Mouse (Mus musculus): ENCODE data around the gene Slc27a2. TPM values are rescaled to one million over a fixed set of nuclear protein-coding genes. Genes with fewer than 3 reads are reported as not detected.
A peak's percentile ranks its signal among the peaks of the same experiment; 100 is the strongest.

Gene Slc27a2
- polyA plus RNA-seq, 1 experiment from 2014 or later: 12.1 TPM

- H3K4me1 ChIP-seq (ENCODE audit: control insufficient read depth, insufficient read depth, low read length): no peaks in the 10 kb centered on the region
- no peak for ATAC-seq (ENCODE audit: low read depth)
- H3K27me3 ChIP-seq (ENCODE audit: control insufficient read depth, insufficient read depth, low read length): peaks cover 3% of the 10 kb centered on the region; the same call in 1 of the 2 replicates
- WGBS: 96% methylated on average over 3 of the region's 3 CpGs
- no peaks in the 10 kb centered on the region for H3K36me3 ChIP-seq (ENCODE audit: control insufficient read depth, insufficient read depth, low read length)
- no peak overlapping the region for H3K9ac ChIP-seq (replicated peaks; ENCODE audit: low read depth, low read length)
- no peak overlapping the region for H3K4me2 ChIP-seq (ENCODE audit: low read depth, low read length)
- no peak overlapping the region for H3K4me3 ChIP-seq (ENCODE audit: low read depth, low read length)
- no peaks in the 10 kb centered on the region for H3K9me3 ChIP-seq (ENCODE audit: control insufficient read depth, low read length)
- H3K27ac ChIP-seq (ENCODE audit: low read depth, low read length): no peak overlapping the region
These were observed 5.8 kb upstream of the Slc27a2 start for GRCm38 (mm10) chr2:126546392-126546791.

DNA sequence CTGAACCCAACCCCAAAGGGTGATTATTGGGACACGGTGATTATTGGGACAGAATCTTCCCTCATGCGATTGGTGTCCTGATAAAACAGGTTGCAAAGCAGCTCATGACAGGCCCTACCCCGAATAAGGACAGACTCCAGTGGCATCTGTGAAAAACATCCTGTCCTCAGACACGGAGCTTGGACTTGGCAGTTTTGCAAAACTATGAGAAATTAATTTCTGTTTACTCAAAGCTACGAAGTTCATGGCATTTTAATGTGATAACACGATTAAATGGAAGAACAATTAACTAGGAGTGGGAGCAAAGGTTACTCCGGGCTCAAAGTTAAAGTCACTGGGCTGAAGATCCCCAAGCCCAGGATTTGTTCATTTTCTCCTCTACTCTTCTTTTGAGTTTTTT, 2.5 kb upstream of the Slc27a2 start:
- H3K4me3 ChIP-seq (ENCODE audit: low read depth, low read length): no peak overlapping the region
- no peaks in the 10 kb centered on the region for H3K36me3 ChIP-seq (ENCODE audit: control insufficient read depth, insufficient read depth, low read length)
- H3K9me3 ChIP-seq (ENCODE audit: control insufficient read depth, low read length): no peaks in the 10 kb centered on the region
- peaks cover 17% of the 10 kb centered on the region for H3K27me3 ChIP-seq (ENCODE audit: control insufficient read depth, insufficient read depth, low read length)
- no peak overlapping the region for H3K9ac ChIP-seq (replicated peaks; ENCODE audit: low read depth, low read length)
- peaks cover 9% of the 10 kb centered on the region; the same call in 1 of the 2 replicates for H3K4me1 ChIP-seq (ENCODE audit: control insufficient read depth, insufficient read depth, low read length)
- WGBS: 92% methylated on average over 7 of the region's 7 CpGs
- no peak overlapping the region for H3K4me2 ChIP-seq (ENCODE audit: low read depth, low read length)
- H3K27ac ChIP-seq (ENCODE audit: low read depth, low read length): no peak overlapping the region
- ATAC-seq (ENCODE audit: low read depth): no peak

- ATAC-seq (ENCODE audit: low read depth): no peak
- Histone ChIP-seq H3K9me3 (ENCODE audit: control insufficient read depth, low read length) (no peaks in the 10 kb centered on the region), H3K27me3 (ENCODE audit: control insufficient read depth, insufficient read depth, low read length) (peaks cover 18% of the 10 kb centered on the region), H3K27ac (ENCODE audit: low read depth, low read length) (no peak overlapping the region), H3K9ac (replicated peaks; ENCODE audit: low read depth, low read length) (no peak overlapping the region), H3K4me1 (ENCODE audit: control insufficient read depth, insufficient read depth, low read length) (peaks cover 9% of the 10 kb centered on the region; the same call in 1 of the 2 replicates), H3K36me3 (ENCODE audit: control insufficient read depth, insufficient read depth, low read length) (no peaks in the 10 kb centered on the region), H3K4me2 (ENCODE audit: low read depth, low read length) (no peak overlapping the region), H3K4me3 (ENCODE audit: low read depth, low read length) (no peak overlapping the region)
- 73% methylated on average over 8 of the region's 8 CpGs for WGBS
These were observed 840 bp upstream of the Slc27a2 start for GRCm38 (mm10) chr2:126551244-126551890.

GRCm38 (mm10) chr2:126551896-126552295, 311 bp upstream of the Slc27a2 start:
- H3K4me1 ChIP-seq (ENCODE audit: control insufficient read depth, insufficient read depth, low read length): peaks cover 9% of the 10 kb centered on the region; the same call in 1 of the 2 replicates
- ATAC-seq (ENCODE audit: low read depth): no peak
- H3K4me3 ChIP-seq (ENCODE audit: low read depth, low read length): peak overlapping the region; percentile 65; the same call in 1 of the 2 replicates
- H3K9me3 ChIP-seq (ENCODE audit: control insufficient read depth, low read length): no peaks in the 10 kb centered on the region
- H3K36me3 ChIP-seq (ENCODE audit: control insufficient read depth, insufficient read depth, low read length): no peaks in the 10 kb centered on the region
- peak overlapping the region; percentile 96; the same call in 1 of the 2 replicates for H3K4me2 ChIP-seq (ENCODE audit: low read depth, low read length)
- 29% methylated on average over 5 of the region's 5 CpGs for WGBS
- H3K27ac ChIP-seq (ENCODE audit: low read depth, low read length): no peak overlapping the region
- no peak overlapping the region for H3K9ac ChIP-seq (replicated peaks; ENCODE audit: low read depth, low read length)
- H3K27me3 ChIP-seq (ENCODE audit: control insufficient read depth, insufficient read depth, low read length): peaks cover 18% of the 10 kb centered on the region

DNA sequence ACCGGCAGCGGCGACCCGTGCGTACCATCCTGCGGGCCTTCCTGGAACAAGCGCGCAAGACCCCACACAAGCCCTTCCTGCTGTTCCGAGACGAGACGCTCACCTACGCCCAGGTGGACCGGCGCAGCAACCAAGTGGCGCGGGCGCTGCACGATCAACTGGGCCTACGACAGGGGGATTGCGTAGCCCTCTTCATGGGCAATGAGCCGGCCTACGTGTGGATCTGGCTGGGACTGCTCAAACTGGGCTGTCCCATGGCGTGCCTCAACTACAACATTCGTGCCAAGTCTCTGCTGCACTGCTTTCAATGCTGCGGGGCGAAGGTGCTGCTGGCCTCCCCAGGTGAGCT, 1.1 kb downstream of the Slc27a2 start:
- WGBS: 1% methylated on average over 26 of the region's 26 CpGs
- Histone ChIP-seq H3K36me3 (ENCODE audit: control insufficient read depth, insufficient read depth, low read length) (no peaks in the 10 kb centered on the region), H3K4me2 (ENCODE audit: low read depth, low read length) (peak overlapping the region; percentile 96), H3K4me1 (ENCODE audit: control insufficient read depth, insufficient read depth, low read length) (peaks cover 9% of the 10 kb centered on the region; the same call in 1 of the 2 replicates), H3K27ac (ENCODE audit: low read depth, low read length) (peak overlapping the region; percentile 34; the same call in 1 of the 2 replicates), H3K9me3 (ENCODE audit: control insufficient read depth, low read length) (no peaks in the 10 kb centered on the region), H3K27me3 (ENCODE audit: control insufficient read depth, insufficient read depth, low read length) (peaks cover 18% of the 10 kb centered on the region), H3K9ac (replicated peaks; ENCODE audit: low read depth, low read length) (peak overlapping the region; percentile 69), H3K4me3 (ENCODE audit: low read depth, low read length) (peak overlapping the region; percentile 65)
- ATAC-seq (ENCODE audit: low read depth): peak; percentile 83

DNA sequence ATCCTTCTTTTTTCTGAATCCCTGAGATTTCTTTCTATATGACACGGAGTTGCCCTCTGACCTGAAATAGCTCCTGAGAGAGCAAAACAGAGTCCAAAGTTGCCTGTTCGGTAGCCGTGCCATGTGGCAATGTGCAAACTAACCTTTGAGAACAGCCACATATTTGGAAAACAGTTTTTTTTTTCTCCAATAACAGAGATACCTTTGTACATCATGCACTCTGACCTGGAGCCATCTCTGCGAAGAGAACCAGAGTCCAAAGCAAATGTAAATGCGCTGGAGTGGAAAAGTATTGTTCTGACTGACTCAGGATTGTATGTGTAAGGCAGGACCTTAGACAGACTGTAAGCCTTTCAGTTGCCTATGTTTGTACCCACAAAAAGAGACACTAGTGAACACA, 3.3 kb downstream of the Slc27a2 start:
- Histone ChIP-seq H3K9me3 (ENCODE audit: control insufficient read depth, low read length) (no peaks in the 10 kb centered on the region), H3K4me3 (ENCODE audit: low read depth, low read length) (no peak overlapping the region), H3K4me1 (ENCODE audit: control insufficient read depth, insufficient read depth, low read length) (peaks cover 9% of the 10 kb centered on the region; the same call in 1 of the 2 replicates), H3K27me3 (ENCODE audit: control insufficient read depth, insufficient read depth, low read length) (peaks cover 18% of the 10 kb centered on the region), H3K27ac (ENCODE audit: low read depth, low read length) (no peak overlapping the region), H3K36me3 (ENCODE audit: control insufficient read depth, insufficient read depth, low read length) (no peaks in the 10 kb centered on the region), H3K9ac (replicated peaks; ENCODE audit: low read depth, low read length) (no peak overlapping the region), H3K4me2 (ENCODE audit: low read depth, low read length) (no peak overlapping the region)
- no peak for ATAC-seq (ENCODE audit: low read depth)
- WGBS: 84% methylated on average over 5 of the region's 5 CpGs

DNA sequence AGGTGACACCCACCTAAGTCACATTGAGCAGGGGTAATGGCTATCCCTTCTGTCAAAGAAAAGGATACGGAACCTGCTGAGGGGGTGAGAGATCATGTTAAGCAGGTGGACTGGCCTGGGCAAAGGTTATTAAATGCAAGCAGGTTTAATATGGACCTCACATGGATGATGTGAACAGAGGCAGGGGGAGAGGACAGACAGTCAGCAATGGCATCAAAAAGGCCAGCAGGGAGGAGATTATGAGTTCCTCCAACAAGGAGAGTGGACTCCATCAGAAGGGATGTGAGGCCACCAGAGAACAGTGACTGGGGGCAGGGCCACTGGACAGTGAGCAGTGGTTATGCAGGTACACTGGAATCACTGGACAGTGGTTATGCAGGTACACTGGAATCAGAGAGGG, 7.9 kb downstream of the Slc27a2 start:
- no peak overlapping the region for H3K4me3 ChIP-seq (ENCODE audit: low read depth, low read length)
- H3K27me3 ChIP-seq (ENCODE audit: control insufficient read depth, insufficient read depth, low read length): no peaks in the 10 kb centered on the region
- H3K4me1 ChIP-seq (ENCODE audit: control insufficient read depth, insufficient read depth, low read length): no peaks in the 10 kb centered on the region
- H3K36me3 ChIP-seq (ENCODE audit: control insufficient read depth, insufficient read depth, low read length): no peaks in the 10 kb centered on the region
- H3K9me3 ChIP-seq (ENCODE audit: control insufficient read depth, low read length): no peaks in the 10 kb centered on the region
- ATAC-seq (ENCODE audit: low read depth): no peak
- no peak overlapping the region for H3K27ac ChIP-seq (ENCODE audit: low read depth, low read length)
- no peak overlapping the region for H3K4me2 ChIP-seq (ENCODE audit: low read depth, low read length)
- 97% methylated on average over 1 of the region's 1 CpGs for WGBS
- no peak overlapping the region for H3K9ac ChIP-seq (replicated peaks; ENCODE audit: low read depth, low read length)

- H3K27me3 ChIP-seq (ENCODE audit: control insufficient read depth, insufficient read depth, low read length): no peaks in the 10 kb centered on the region
- H3K4me2 ChIP-seq (ENCODE audit: low read depth, low read length): no peak overlapping the region
- WGBS: 68% methylated on average over 17 of the region's 17 CpGs
- H3K36me3 ChIP-seq (ENCODE audit: control insufficient read depth, insufficient read depth, low read length): no peaks in the 10 kb centered on the region
- H3K27ac ChIP-seq (ENCODE audit: low read depth, low read length): no peak overlapping the region
- H3K4me1 ChIP-seq (ENCODE audit: control insufficient read depth, insufficient read depth, low read length): no peaks in the 10 kb centered on the region
- no peaks in the 10 kb centered on the region for H3K9me3 ChIP-seq (ENCODE audit: control insufficient read depth, low read length)
- no peak for ATAC-seq (ENCODE audit: low read depth)
- H3K4me3 ChIP-seq (ENCODE audit: low read depth, low read length): no peak overlapping the region
- no peak overlapping the region for H3K9ac ChIP-seq (replicated peaks; ENCODE audit: low read depth, low read length)
These were observed 11.4 kb downstream of the Slc27a2 start for GRCm38 (mm10) chr2:126563411-126564105.

- no peak overlapping the region for H3K9ac ChIP-seq (replicated peaks; ENCODE audit: low read depth, low read length)
- H3K4me3 ChIP-seq (ENCODE audit: low read depth, low read length): no peak overlapping the region
- no peaks in the 10 kb centered on the region for H3K27me3 ChIP-seq (ENCODE audit: control insufficient read depth, insufficient read depth, low read length)
- H3K36me3 ChIP-seq (ENCODE audit: control insufficient read depth, insufficient read depth, low read length): no peaks in the 10 kb centered on the region
- WGBS: 79% methylated on average over 1 of the region's 1 CpGs
- H3K27ac ChIP-seq (ENCODE audit: low read depth, low read length): no peak overlapping the region
- no peaks in the 10 kb centered on the region for H3K9me3 ChIP-seq (ENCODE audit: control insufficient read depth, low read length)
- no peak for ATAC-seq (ENCODE audit: low read depth)
- no peaks in the 10 kb centered on the region for H3K4me1 ChIP-seq (ENCODE audit: control insufficient read depth, insufficient read depth, low read length)
- no peak overlapping the region for H3K4me2 ChIP-seq (ENCODE audit: low read depth, low read length)
These were observed 20.0 kb downstream of the Slc27a2 start for GRCm38 (mm10) chr2:126572163-126572562.

Data from neural tube, embryonic 14.5 days (tissue).